Mouse (Mus musculus): Measurements from ENCODE around the gene Gm9573. TPM values are rescaled to one million over a fixed set of nuclear protein-coding genes. Genes with fewer than 3 reads are reported as not detected.

Gene Gm9573
- total and polyA plus RNA-seq, 2 experiments from 2014 or later, result not detected

GRCm38 (mm10) chr17:35588387-35588786 lies 38.0 kb downstream of the Gm9573 start:
- ATAC-seq (ENCODE audit: low FRiP score), result no peak

GRCm38 (mm10) chr17:35587291-35587690 lies 39.1 kb downstream of the Gm9573 start:
- Histone ChIP-seq H3K27ac (ENCODE audit: low read depth, low read length) (no peak overlapping the region), H3K36me3 (ENCODE audit: insufficient read depth, low read length) (no peaks in the 10 kb centered on the region), H3K4me1 (ENCODE audit: insufficient read depth, low read length) (no peaks in the 10 kb centered on the region), H3K4me3 (ENCODE audit: low read depth, low read length) (no peak overlapping the region), H3K9ac (replicated peaks; ENCODE audit: low read length, poor library complexity, severe bottlenecking) (no peak overlapping the region), H3K27me3 (ENCODE audit: insufficient read depth, low read length) (no peaks in the 10 kb centered on the region), H3K9me3 (ENCODE audit: low read length) (no peaks in the 10 kb centered on the region), H3K4me2 (ENCODE audit: low read depth, low read length, poor library complexity, severe bottlenecking) (no peak overlapping the region)
- peak; percentile 17; the same call in 1 of the 2 replicates for TF ChIP-seq CTCF (IDR thresholded peaks at IDR 0.05)
- WGBS, result 90% methylated on average over 1 of the region's 1 CpGs
- DNase-seq (ENCODE audit: low spot score) (no peak), ATAC-seq (ENCODE audit: low FRiP score) (no peak)

More at GRCm38 (mm10) chr17:35588387-35588786, 38.0 kb downstream of the Gm9573 start:
- Histone ChIP-seq H3K27ac (ENCODE audit: low read depth, low read length) (no peak overlapping the region), H3K4me1 (ENCODE audit: insufficient read depth, low read length) (no peaks in the 10 kb centered on the region), H3K9me3 (ENCODE audit: low read length) (no peaks in the 10 kb centered on the region), H3K36me3 (ENCODE audit: insufficient read depth, low read length) (no peaks in the 10 kb centered on the region), H3K9ac (replicated peaks; ENCODE audit: low read length, poor library complexity, severe bottlenecking) (no peak overlapping the region), H3K4me2 (ENCODE audit: low read depth, low read length, poor library complexity, severe bottlenecking) (no peak overlapping the region), H3K4me3 (ENCODE audit: low read depth, low read length) (no peak overlapping the region), H3K27me3 (ENCODE audit: insufficient read depth, low read length) (no peaks in the 10 kb centered on the region)
- WGBS, result 7% methylated on average over 4 of the region's 4 CpGs
- no peak for DNase-seq (ENCODE audit: low spot score)
- TF ChIP-seq CTCF (IDR thresholded peaks at IDR 0.05), result no peak

- DNase-seq (ENCODE audit: low spot score) (peak; percentile 92), ATAC-seq (ENCODE audit: low FRiP score) (peak; percentile 69)
- Histone ChIP-seq H3K4me1 (ENCODE audit: insufficient read depth, low read length) (no peaks in the 10 kb centered on the region), H3K4me2 (ENCODE audit: low read depth, low read length, poor library complexity, severe bottlenecking) (peak overlapping the region; percentile 43), H3K4me3 (ENCODE audit: low read depth, low read length) (no peak overlapping the region), H3K36me3 (ENCODE audit: insufficient read depth, low read length) (no peaks in the 10 kb centered on the region), H3K27ac (ENCODE audit: low read depth, low read length) (no peak overlapping the region), H3K9me3 (ENCODE audit: low read length) (no peaks in the 10 kb centered on the region), H3K9ac (replicated peaks; ENCODE audit: low read length, poor library complexity, severe bottlenecking) (no peak overlapping the region), H3K27me3 (ENCODE audit: insufficient read depth, low read length) (no peaks in the 10 kb centered on the region; the same call in 1 of the 2 replicates)
- 15% methylated on average over 16 of the region's 16 CpGs for WGBS
- peak; percentile 96 for TF ChIP-seq CTCF (IDR thresholded peaks at IDR 0.05)
These were observed 42.0 kb downstream of the Gm9573 start for GRCm38 (mm10) chr17:35584330-35584937.

GRCm38 (mm10) chr17:35582900-35583299 lies 43.5 kb downstream of the Gm9573 start:
- no peaks in the 10 kb centered on the region for H3K9me3 ChIP-seq (ENCODE audit: low read length)
- ATAC-seq (ENCODE audit: low FRiP score) (no peak), DNase-seq (ENCODE audit: low spot score) (no peak)
- TF ChIP-seq CTCF (IDR thresholded peaks at IDR 0.05), result peak; percentile 72
- H3K4me2 ChIP-seq (ENCODE audit: low read depth, low read length, poor library complexity, severe bottlenecking), result no peak overlapping the region
- 91% methylated on average over 1 of the region's 1 CpGs for WGBS
- no peaks in the 10 kb centered on the region for H3K4me1 ChIP-seq (ENCODE audit: insufficient read depth, low read length)
- H3K27me3 ChIP-seq (ENCODE audit: insufficient read depth, low read length), result no peaks in the 10 kb centered on the region; the same call in 1 of the 2 replicates
- no peaks in the 10 kb centered on the region for H3K36me3 ChIP-seq (ENCODE audit: insufficient read depth, low read length)
- H3K9ac ChIP-seq (replicated peaks; ENCODE audit: low read length, poor library complexity, severe bottlenecking), result no peak overlapping the region
- no peak overlapping the region for H3K4me3 ChIP-seq (ENCODE audit: low read depth, low read length)
- no peak overlapping the region for H3K27ac ChIP-seq (ENCODE audit: low read depth, low read length)

GRCm38 (mm10) chr17:35578211-35578610 lies 48.2 kb downstream of the Gm9573 start:
- TF ChIP-seq CTCF (IDR thresholded peaks at IDR 0.05), result peak; percentile 97
- Histone ChIP-seq H3K36me3 (ENCODE audit: insufficient read depth, low read length) (no peaks in the 10 kb centered on the region), H3K27ac (ENCODE audit: low read depth, low read length) (no peak overlapping the region), H3K4me3 (ENCODE audit: low read depth, low read length) (no peak overlapping the region), H3K4me2 (ENCODE audit: low read depth, low read length, poor library complexity, severe bottlenecking) (no peak overlapping the region), H3K9ac (replicated peaks; ENCODE audit: low read length, poor library complexity, severe bottlenecking) (no peak overlapping the region), H3K4me1 (ENCODE audit: insufficient read depth, low read length) (no peaks in the 10 kb centered on the region), H3K9me3 (ENCODE audit: low read length) (no peaks in the 10 kb centered on the region), H3K27me3 (ENCODE audit: insufficient read depth, low read length) (no peaks in the 10 kb centered on the region; the same call in 1 of the 2 replicates)
- DNase-seq (ENCODE audit: low spot score), result peak; percentile 84
- no peak for ATAC-seq (ENCODE audit: low FRiP score)
- WGBS, result 23% methylated on average over 6 of the region's 6 CpGs

- peaks cover 3% of the 10 kb centered on the region; the same call in 1 of the 2 replicates for H3K4me1 ChIP-seq (ENCODE audit: insufficient read depth, low read length)
- ATAC-seq (ENCODE audit: low FRiP score), result no peak
- no peak overlapping the region for H3K4me3 ChIP-seq (ENCODE audit: low read depth, low read length)
- H3K36me3 ChIP-seq (ENCODE audit: insufficient read depth, low read length), result no peaks in the 10 kb centered on the region
- WGBS, result 95% methylated on average over 7 of the region's 7 CpGs
- H3K9me3 ChIP-seq (ENCODE audit: low read length), result no peaks in the 10 kb centered on the region
- no peak overlapping the region for H3K9ac ChIP-seq (replicated peaks; ENCODE audit: low read length, poor library complexity, severe bottlenecking)
- DNase-seq (ENCODE audit: low spot score), result no peak
- peak; percentile 17; the same call in 1 of the 2 replicates for TF ChIP-seq CTCF (IDR thresholded peaks at IDR 0.05)
- H3K4me2 ChIP-seq (ENCODE audit: low read depth, low read length, poor library complexity, severe bottlenecking), result no peak overlapping the region
- H3K27ac ChIP-seq (ENCODE audit: low read depth, low read length), result no peak overlapping the region
- H3K27me3 ChIP-seq (ENCODE audit: insufficient read depth, low read length), result peaks cover 7% of the 10 kb centered on the region; the same call in 1 of the 2 replicates
These were observed 55.0 kb downstream of the Gm9573 start for GRCm38 (mm10) chr17:35571477-35571876.
